Mouse (Mus musculus) stomach, postnatal 0 days (tissue): Measurements from ENCODE around the gene Plpp4. TPM values are rescaled to one million over a fixed set of nuclear protein-coding genes. Genes with fewer than 3 reads are reported as not detected.

Experiments
- ATAC-seq: fragments of 200-750 bp; cut with Nextera tagmentation; 2 replicates; pipeline ENCODE4 v1.8.0; 2017; ENCODE audit not compliant: low FRiP score, low TSS enrichment
- DNase-seq: peaks from one replicate; pipeline ENCODE4 v3.0.0-alpha.2; 2016; ENCODE audit warnings: low spot score
- H3K27ac ChIP-seq: fragments of 300-500 bp; sonication (generic); replicated peaks from 2 replicates; pipeline ENCODE4 v1.5.1; 2014; ENCODE audit warnings: mild to moderate bottlenecking, control low read depth
- H3K27me3 ChIP-seq: fragments of 300-500 bp; sonication (generic); 2 replicates; pipeline ENCODE4 v1.6.1; 2014; ENCODE audit warnings: low read length; ENCODE audit not compliant: control insufficient read depth, insufficient read depth
- H3K36me3 ChIP-seq: fragments of 300-500 bp; sonication (generic); 2 replicates; pipeline ENCODE4 v1.6.1; 2014; ENCODE audit warnings: low read length, mixed read lengths; ENCODE audit not compliant: control insufficient read depth, insufficient read depth
- H3K4me1 ChIP-seq: fragments of 300-500 bp; sonication (generic); replicated peaks from 2 replicates; pipeline ENCODE4 v1.6.1; 2014; ENCODE audit warnings: antibody characterized with exemption; ENCODE audit not compliant: control insufficient read depth, insufficient read depth
- H3K4me2 ChIP-seq: fragments of 300-500 bp; sonication (generic); replicated peaks from 2 replicates; pipeline ENCODE4 v1.6.1; 2014; ENCODE audit warnings: low read depth, mild to moderate bottlenecking, control low read depth, moderate library complexity
- H3K4me3 ChIP-seq: fragments of 300-500 bp; sonication (generic); 2 replicates; pipeline ENCODE4 v1.5.1; 2014; ENCODE audit warnings: low read depth, low read length, control low read depth
- H3K9ac ChIP-seq: fragments of 300-500 bp; sonication (generic); 2 replicates; pipeline ENCODE4 v1.6.1; 2014; ENCODE audit warnings: mild to moderate bottlenecking, low read length, control low read depth, mixed read lengths
- H3K9me3 ChIP-seq: fragments of 300-500 bp; sonication (generic); 2 replicates; pipeline ENCODE4 v1.6.1; 2016; ENCODE audit warnings: low read length; ENCODE audit not compliant: control insufficient read depth
- CTCF ChIP-seq: IDR thresholded peaks from 2 replicates; pipeline ENCODE4 v1.5.1; 2016; ENCODE audit warnings: antibody characterized with exemption, low read depth, mild to moderate bottlenecking, moderate library complexity
- EP300 ChIP-seq: optimal IDR thresholded peaks from 2 replicates; pipeline ENCODE3; 2016; ENCODE audit warnings: antibody characterized with exemption
- WGBS: fragments of 180-500 bp; shearing (Covaris S2); extraction: QIAGEN DNeasy Blood & Tissue Kit; methylation state at CpG from one replicate; pipeline ENCODE4 v1.1.7; 2014; 5-methylcytosine and 5-hydroxymethylcytosine counted together
- polyA plus RNA-seq: library from polyadenylated mRNA; unstranded; fragments of >200 nt; fragmentation: Nextera tagmentation; extraction: Ambion mirVana; gene quantifications from 2 replicates; pipeline ENCODE4 v1.2.1, GENCODE M21; 2015

Plpp4 gene
- polyA plus RNA-seq, 1 experiment from 2014 or later: 0.99 TPM

- no peaks in the 10 kb centered on the region for H3K27me3 ChIP-seq
- ATAC-seq (no peak), DNase-seq (no peak)
- H3K9ac ChIP-seq: no peak overlapping the region
- 78% methylated on average over 2 of the region's 2 CpGs for WGBS
- H3K4me3 ChIP-seq: no peak overlapping the region
- no peaks in the 10 kb centered on the region for H3K36me3 ChIP-seq
- H3K4me1 ChIP-seq: no peaks in the 10 kb centered on the region
- no peaks in the 10 kb centered on the region for H3K9me3 ChIP-seq
- TF ChIP-seq CTCF (no peak), EP300 (no peak)
- no peak overlapping the region for H3K4me2 ChIP-seq
- H3K27ac ChIP-seq: no peak overlapping the region
Measured at GRCm38 (mm10) chr7:129355561-129355960, 98.7 kb downstream of the Plpp4 start.

- Histone ChIP-seq H3K4me1 (no peaks in the 10 kb centered on the region), H3K4me2 (no peak overlapping the region), H3K27ac (no peak overlapping the region), H3K27me3 (no peaks in the 10 kb centered on the region), H3K36me3 (no peaks in the 10 kb centered on the region), H3K4me3 (no peak overlapping the region), H3K9me3 (no peaks in the 10 kb centered on the region), H3K9ac (no peak overlapping the region)
- DNase-seq (no peak), ATAC-seq (no peak)
- 89% methylated on average over 1 of the region's 1 CpGs for whole genome bisulfite sequencing
- TF ChIP-seq EP300 (no peak), CTCF (no peak)
Measured at GRCm38 (mm10) chr7:129375306-129375705, 118.5 kb downstream of the Plpp4 start.

- TF ChIP-seq EP300: no peak
- TF ChIP-seq CTCF: no peak; the same call in 1 of the 2 replicates
- Histone ChIP-seq H3K27ac (no peak overlapping the region), H3K27me3 (no peaks in the 10 kb centered on the region), H3K4me2 (no peak overlapping the region), H3K4me3 (no peak overlapping the region), H3K9ac (no peak overlapping the region), H3K4me1 (no peaks in the 10 kb centered on the region), H3K36me3 (no peaks in the 10 kb centered on the region), H3K9me3 (no peaks in the 10 kb centered on the region)
- ATAC-seq (no peak), DNase-seq (no peak)
- 52% methylated on average over 3 of the region's 3 CpGs for WGBS
Measured at GRCm38 (mm10) chr7:129385149-129385548, 128.3 kb downstream of the Plpp4 start.

- no peaks in the 10 kb centered on the region for H3K36me3 ChIP-seq
- H3K27me3 ChIP-seq: no peaks in the 10 kb centered on the region
- ATAC-seq (no peak), DNase-seq (no peak)
- H3K27ac ChIP-seq: no peak overlapping the region
- WGBS: 61% methylated on average over 11 of the region's 11 CpGs
- H3K9me3 ChIP-seq: no peaks in the 10 kb centered on the region
- no peaks in the 10 kb centered on the region for H3K4me1 ChIP-seq
- TF ChIP-seq CTCF: no peak
- no peak for TF ChIP-seq EP300
- no peak overlapping the region for H3K9ac ChIP-seq
- no peak overlapping the region for H3K4me3 ChIP-seq
- no peak overlapping the region for H3K4me2 ChIP-seq
Measured at GRCm38 (mm10) chr7:129392835-129393489, 136.1 kb downstream of the Plpp4 start.

- no peak overlapping the region for H3K27ac ChIP-seq
- H3K27me3 ChIP-seq: no peaks in the 10 kb centered on the region
- H3K4me3 ChIP-seq: no peak overlapping the region
- ATAC-seq (no peak), DNase-seq (no peak)
- H3K4me2 ChIP-seq: no peak overlapping the region
- H3K36me3 ChIP-seq: no peaks in the 10 kb centered on the region
- 75% methylated on average over 5 of the region's 5 CpGs for WGBS
- no peaks in the 10 kb centered on the region for H3K9me3 ChIP-seq
- TF ChIP-seq CTCF (no peak), EP300 (no peak)
- no peaks in the 10 kb centered on the region for H3K4me1 ChIP-seq
- H3K9ac ChIP-seq: no peak overlapping the region
Measured at GRCm38 (mm10) chr7:129396561-129396960, 139.7 kb downstream of the Plpp4 start.

GRCm38 (mm10) chr7:129399071-129399470 is 142.2 kb downstream of the Plpp4 start:
- TF ChIP-seq CTCF (no peak), EP300 (no peak)
- H3K27ac ChIP-seq: no peak overlapping the region
- no peak for DNase-seq
- H3K4me1 ChIP-seq: no peaks in the 10 kb centered on the region
- H3K4me3 ChIP-seq: no peak overlapping the region
- no peak for ATAC-seq
- H3K9ac ChIP-seq: no peak overlapping the region
- no peaks in the 10 kb centered on the region for H3K27me3 ChIP-seq
- H3K36me3 ChIP-seq: no peaks in the 10 kb centered on the region
- no peak overlapping the region for H3K4me2 ChIP-seq
- H3K9me3 ChIP-seq: no peaks in the 10 kb centered on the region
- 84% methylated on average over 7 of the region's 7 CpGs for WGBS
